Mouse (Mus musculus): ENCODE results near the gene Mtcl1.
A peak's percentile ranks its signal among the peaks of the same experiment; 100 is the strongest.

Mtcl1 gene

DNA sequence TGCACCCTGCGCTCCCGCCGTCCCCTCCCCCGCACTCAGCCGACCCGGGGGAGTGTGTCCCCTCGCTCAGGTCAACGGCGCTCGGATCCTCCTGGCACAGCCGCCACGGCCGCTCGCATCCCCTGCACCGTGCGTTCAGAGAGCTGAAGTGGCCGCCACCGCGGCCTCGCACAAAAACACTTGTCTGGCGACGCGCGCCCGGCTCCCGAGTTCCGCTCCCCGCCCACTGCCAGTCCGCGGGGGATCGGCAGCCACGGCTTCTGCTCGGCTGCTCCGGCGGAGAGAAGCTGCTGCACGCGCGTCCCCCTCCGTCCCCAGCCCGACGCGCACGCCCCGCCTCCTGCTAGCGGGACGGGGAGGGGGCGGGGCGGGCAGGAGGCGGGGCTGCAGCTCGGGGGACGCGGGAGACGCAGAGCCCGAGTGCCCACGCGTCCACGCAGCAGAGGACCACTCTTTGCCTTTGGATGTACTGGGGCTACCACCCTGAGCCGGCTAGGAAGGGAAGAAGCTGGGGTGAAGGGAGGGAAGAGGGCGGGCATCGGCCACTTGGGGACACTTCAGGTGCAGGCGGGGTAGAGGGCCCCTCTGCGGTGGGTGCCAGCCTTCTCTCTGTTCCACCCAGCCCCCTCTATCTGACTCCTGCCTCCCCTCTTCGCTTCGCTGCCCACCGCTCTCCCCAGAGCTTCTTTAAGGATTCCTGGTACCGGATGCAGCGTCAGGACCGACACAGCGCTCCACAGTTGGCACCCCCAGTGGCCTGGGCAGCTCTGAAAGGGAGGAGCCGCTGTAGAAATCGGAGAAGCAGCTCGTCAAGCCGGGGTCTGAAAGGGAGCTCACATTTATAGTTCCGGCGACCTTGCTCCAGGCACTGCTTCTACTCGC, at the start of gene Mtcl1:
Gene Mtcl1 (minus strand): TSS at position 291 of the 882 bp plus-strand sequence.
- DNase-seq (ENCODE audit: low spot score in 2 of 2) = peak; percentile 31 to 45

DNA sequence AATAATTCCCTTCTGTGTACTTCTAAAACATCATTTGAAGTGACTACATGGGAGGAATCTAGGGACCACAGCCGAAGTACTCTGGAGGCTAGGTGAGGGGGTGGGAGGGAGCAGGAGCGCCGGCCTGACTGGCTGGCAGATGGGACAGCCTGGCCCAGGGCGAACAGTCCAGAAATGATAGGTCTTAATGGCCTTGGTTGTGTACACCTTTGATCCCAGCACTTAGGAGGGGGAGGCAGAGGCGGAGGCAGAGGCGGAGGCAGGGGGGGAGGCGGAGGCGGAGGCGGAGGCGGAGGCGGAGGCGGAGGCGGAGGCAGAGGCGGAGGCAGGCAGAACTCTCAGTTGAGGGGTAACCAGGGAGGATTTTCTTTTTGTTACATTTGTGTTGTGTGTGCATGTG, 49.0 kb upstream of the Mtcl1 start:
- no peak for DNase-seq (ENCODE audit: low spot score in 2 of 2)

DNA sequence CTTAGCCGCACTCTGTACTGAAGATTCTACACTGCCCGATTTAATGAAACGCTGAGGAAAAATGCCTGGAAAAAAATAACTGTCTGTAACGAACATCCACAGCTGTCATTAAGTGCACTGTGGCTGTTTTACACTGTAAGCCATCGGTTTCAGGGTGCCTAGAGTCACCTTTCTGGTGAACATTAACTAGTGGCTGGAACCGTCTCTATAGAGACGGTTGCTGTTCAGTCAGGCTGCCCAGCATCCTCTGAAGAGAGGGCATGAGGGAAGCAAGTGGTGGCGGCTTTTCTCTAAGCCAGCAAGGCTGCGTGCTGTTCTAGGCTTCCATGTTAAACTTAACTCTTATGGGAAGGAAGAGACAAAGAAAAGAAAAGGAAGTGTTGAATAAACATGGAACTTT, 47.0 kb upstream of the Mtcl1 start:
- no peak for DNase-seq (ENCODE audit: low spot score in 2 of 2)

DNA sequence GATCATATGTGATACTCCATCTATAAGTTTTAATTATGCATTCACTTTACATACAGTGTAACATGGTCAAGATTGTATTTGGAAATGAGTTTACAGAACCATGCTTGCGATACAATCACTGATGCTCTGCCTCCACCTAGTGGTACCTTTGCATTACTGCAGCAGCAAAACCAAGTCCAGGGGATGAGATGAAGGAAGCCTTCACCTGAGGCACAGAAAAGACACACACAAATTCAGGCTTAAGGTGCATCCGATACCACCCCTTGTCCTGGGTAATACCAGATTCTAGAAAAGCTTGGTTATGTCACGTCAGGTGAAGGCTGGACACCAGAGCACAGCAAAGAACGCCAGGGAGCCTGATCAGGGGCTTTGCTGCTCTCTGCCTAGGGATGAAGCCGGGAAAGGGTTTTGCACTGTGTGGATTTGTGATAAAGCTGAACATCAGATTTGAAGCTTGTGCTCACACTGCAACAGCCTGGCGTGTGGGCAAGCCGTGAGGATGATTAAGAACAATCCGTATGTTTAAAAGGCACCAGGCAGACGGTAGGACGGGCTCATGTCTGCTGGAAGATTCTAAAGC, 40.6 kb upstream of the Mtcl1 start:
- peak; percentile 22 to 54 for DNase-seq (ENCODE audit: low spot score in 2 of 2)

DNA sequence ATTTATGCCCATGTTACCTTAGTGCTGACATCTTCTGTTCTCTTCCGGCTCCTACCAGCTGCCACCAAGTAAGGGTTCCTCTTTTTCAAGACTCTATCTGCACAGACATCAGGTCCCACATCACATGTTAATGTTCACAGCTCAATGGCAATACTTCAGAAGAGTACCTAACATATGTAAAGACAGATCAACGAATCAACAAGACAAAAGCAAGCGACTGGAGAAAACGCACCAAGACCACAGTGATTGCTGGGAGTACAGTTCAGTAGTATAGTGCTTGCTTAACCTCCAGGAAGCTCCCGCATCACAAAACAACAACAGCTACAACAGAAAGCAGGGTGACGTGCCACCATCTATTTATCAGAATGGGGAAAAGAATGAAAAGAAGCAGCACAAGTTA, 37.0 kb upstream of the Mtcl1 start:
- DNase-seq (ENCODE audit: low spot score in 2 of 2) = no peak

DNA sequence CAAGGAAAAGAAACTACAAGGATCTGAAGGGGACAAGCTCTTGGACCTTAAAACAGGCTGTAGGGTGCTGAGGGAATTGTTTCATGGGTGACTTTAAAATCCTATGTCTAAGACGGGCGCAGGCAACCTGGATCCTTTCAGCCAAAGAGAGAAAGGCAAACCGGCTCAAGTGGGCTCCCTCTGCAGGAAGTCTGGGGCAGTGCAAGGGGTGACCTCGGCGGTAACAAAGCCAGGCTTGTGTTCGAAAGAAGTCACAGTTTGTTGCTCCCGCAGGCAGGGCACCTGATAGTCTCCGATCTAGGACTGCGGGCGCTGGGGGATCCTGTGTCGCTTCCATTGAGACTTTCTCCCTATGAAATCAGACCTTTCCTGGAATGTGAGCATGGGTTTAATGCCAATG, 36.2 kb upstream of the Mtcl1 start:
- peak; percentile 26 to 60 for DNase-seq (ENCODE audit: low spot score in 2 of 2)

DNA sequence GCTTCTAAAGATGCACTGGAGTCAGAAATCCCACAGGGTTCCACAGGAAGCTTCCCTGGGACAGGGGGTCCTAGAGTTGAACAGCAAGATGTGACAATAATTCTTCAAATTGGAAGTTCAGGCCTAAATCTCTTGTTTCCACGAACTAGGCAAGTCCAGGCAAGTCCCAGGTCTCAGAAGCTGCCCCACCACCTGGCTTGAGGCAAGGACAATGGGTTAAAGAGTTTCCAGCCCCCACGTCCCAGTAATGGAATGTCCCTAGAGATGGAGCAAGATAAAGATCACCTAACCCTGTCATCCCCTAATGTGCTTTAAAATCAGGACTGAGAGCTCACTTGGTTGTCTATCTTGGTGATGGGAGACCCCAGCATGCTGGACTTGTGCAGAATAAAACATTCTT, 35.4 kb upstream of the Mtcl1 start:
- DNase-seq (ENCODE audit: low spot score in 2 of 2) = no peak

DNA sequence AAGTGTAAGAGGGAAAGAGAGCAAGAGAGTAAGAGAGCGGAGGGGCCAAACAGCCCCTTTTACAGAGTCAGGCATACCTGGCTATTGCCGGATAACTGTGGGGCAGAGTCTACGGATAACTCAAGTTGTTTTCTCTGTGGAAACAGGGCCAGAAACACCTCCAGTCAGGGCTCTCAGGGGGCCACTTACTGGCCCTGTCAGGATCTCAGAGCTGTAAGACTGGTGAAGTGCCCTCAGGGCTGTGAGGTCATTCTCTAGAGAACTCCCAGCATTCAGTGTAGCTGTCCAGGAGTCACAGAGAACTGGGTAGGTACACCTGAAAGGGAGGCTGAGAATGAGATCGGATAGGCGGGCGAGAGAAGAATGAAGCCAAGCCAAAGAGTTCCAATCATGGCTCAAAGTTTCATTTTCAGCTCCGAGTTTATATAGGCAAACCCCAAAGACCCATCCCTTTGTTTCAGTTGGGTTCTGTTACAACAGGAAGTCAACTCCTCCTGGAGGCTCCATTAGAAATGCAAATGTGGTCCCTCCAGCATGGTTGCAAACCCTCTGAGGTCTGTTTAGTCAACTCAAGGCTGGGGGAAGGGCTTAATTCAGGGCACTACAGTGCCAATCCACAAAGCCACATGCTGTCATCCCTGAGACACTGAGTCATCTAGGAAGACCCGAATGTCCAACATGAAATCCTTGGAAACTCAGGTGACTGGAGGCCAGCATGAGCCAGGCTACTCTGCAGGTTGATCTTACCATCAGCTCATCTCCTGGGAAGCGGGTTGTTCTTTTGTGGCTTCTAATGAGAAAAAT, 34.3 kb upstream of the Mtcl1 start:
- DNase-seq (ENCODE audit: low spot score in 2 of 2) = no peak

DNA sequence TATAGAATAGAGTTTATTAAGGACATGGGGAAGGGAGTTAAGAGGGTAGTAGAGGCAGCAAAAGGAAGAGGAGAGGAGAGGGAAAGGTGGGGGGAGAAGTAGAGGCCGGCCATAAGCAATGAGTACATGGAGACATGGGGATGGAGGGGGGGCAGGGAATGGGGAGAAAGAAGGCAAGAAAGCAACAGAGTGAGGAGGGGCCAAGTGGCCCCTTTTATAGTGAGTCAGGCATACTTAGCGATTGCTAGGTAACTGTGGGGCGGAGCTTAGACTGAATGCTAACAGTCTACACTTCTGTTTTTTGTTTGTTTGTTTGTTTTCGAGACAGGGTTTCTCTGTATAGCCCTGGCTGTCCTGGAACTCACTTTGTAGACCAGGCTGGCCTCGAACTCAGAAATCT, 31.7 kb upstream of the Mtcl1 start:
- no peak for DNase-seq (ENCODE audit: low spot score in 2 of 2)

DNA sequence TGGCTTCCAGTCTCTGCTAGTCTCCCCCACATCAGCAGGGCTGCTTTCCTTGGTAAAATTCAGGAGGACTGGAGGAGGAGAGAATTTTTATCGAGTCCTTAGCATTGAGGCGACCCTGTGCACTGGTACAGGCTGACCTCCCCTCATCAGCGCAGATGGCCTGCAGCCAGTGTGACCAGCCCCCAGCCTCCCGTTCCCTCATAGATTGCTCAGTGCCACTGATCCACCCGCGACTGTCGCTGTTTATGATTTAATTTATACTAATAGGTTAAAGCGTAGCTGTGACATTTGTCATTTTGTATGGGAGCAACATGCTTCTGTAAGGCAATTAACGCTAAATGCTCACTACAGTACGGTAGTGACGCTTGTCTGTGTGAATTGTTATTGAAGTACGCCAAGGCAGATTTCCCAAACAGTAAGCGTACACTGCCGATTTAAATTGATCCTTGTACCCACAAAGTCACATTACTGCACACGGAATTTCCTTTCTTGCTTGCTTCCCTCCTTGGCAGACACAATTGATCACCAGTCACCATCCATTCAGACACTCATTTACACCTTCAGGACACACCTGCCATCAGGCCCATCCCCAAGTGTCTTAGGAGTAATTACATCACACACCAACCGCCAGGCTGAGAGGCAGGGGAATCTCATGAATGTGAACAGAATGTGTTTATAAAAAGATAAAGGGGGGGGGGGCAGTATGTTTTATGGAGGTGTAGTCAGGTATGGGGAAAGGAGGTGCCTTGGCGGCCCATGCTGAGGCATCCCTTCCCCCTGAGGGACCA, 31.1 kb upstream of the Mtcl1 start:
- DNase-seq (ENCODE audit: low spot score in 2 of 2) = no peak

DNA sequence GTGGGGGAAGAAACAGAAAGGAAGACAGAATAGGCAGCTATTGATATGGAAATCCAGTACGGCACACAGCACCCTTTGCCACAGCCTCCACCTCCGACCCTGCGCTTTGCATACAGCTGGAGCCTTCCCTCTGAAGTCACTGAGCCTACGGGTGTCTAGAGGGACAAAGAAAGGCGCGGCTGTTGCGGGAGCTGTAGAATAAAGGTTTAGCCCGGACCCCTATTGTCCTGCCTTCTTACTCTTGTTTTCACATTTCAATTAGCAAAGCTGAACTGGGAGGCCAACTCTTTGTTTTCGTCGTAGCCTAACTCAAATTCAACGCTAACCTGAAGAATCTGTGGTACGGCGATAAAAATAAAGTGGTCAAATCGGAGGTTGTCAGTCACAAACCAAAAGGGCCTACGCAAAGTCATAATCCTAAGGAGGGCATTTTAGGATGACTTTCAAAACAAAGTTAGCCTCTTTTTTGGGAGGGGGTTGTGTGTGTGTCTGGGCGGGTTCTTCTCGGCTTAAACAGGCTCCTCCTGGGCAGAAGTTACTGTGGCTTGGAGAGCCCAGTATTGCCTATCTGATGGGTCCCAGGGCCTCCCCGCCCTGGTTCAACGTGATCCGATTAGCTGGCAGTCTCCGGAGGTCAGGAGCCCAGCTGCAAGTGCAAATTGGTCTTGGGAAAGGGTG, 30.4 kb upstream of the Mtcl1 start:
- DNase-seq (ENCODE audit: low spot score in 2 of 2) = no peak

DNA sequence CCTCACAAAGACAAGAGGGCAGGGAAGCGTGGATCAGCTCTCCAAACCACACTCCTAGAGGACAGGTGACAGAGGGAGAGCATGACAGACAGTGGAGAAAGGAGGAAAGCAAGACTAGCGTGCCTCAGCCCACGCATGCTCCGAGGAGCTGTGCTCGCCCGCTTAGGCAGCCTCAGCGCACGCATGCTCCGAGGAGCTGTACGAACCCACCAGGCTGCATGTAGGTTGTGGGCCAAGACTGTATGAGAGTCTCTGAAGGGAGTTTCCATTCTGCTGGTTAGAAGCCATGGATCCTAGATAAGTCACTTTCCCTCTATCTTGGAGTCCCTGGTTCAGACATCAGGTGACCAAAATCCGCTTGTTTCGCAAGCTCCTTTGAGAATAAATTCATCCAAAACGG, 29.8 kb upstream of the Mtcl1 start:
- DNase-seq (ENCODE audit: low spot score in 2 of 2) = no peak

DNA sequence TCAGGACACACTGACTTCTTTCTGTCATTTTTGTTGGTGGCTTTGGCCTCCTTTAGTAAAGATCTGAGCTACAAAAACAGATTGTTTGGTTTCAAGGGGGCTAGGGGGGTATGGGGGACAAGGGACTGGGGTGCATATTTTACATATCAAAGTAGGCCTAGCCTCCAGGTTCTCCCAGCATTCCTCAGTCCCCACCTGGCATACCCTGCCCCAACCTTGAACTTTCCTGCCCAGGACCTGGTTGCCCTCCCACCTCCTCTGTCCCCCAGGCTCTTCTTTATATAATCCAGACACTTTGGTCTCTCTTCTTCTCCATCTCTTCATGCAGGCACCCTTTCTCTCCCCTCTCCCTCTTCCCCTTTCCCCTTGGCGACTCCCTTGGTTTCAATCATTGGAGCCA, 23.7 kb upstream of the Mtcl1 start:
- DNase-seq (ENCODE audit: low spot score in 2 of 2) = no peak

DNA sequence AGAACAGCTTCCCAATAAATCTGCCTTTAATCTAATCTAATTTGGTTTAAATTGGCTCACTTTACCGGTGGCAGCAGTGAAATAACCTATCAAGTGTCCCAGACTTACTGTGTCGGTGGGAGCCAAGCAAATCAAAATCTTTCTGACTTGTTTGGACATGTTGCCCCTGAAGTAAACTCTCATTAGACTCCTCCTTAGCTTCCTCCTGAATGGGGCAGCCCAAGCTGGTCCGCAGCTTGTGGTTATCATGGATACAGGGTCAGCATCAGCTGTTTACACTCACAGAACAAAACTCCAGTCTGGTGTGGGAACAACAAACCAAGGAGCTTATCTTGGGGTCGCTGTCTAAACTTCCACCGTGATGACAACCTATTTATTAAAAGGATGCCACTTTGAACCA, 22.2 kb upstream of the Mtcl1 start:
- no peak for DNase-seq (ENCODE audit: low spot score in 2 of 2)

DNA sequence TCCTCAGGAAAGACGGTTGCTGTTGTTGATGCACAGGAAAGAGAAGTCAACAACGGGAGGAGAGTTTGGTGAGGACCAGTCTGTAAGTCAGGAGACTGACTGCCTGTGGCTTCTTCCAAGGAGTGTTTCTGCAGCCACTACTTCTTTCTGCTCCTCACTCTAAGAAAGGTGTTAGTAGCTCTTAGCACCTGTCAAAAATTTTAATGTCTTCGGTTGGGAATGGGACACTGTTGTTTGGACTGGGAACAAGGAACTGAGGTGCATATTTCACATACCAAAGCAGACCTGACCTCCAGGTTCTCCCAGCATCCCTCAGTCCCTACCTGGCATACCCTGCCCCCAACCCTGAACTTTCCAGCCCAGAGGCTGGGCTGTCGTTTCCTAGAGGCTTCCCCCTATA, 21.7 kb upstream of the Mtcl1 start:
- DNase-seq (ENCODE audit: low spot score in 2 of 2) = no peak

DNA sequence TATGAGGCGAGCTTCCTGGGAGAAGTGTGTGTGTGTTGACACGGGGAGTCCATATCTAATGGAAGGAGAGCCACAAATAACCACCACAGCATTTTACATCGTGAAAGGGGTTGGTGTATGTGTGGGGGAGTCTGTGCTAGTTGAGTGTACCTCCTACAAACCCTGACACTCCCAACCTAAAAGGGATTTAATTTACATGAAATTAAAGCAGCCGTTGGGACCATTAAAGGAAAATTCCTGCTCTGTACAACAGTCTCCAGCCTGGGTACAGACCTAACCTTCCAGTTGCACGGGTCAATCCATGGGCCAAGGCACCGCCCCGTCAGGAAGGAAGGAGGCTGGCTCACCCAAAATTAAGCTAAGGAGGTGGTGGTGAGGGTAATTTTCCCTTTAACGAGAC, 20.5 kb upstream of the Mtcl1 start:
- DNase-seq (ENCODE audit: low spot score in 2 of 2) = no peak

DNA sequence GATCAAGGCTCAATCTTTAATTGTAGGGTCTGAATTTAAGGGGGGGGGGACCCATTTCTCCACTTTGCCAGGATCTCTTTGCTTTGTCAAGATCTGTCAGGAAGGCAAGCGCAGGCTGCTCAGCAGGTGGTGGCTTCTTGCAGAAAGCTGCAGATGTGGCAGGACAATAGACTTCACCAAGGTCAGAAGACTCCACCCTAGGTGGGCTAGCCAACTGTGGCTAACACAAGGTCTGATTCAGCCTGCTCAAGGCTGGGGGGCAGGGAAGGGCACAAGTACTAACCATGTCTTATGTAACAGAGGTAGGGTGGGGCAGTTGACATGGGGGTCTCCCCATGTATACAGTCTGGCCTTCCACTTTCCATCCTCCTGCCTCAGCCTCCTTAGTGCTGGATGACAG, 7.7 kb upstream of the Mtcl1 start:
- no peak for DNase-seq (ENCODE audit: low spot score in 2 of 2)

DNA sequence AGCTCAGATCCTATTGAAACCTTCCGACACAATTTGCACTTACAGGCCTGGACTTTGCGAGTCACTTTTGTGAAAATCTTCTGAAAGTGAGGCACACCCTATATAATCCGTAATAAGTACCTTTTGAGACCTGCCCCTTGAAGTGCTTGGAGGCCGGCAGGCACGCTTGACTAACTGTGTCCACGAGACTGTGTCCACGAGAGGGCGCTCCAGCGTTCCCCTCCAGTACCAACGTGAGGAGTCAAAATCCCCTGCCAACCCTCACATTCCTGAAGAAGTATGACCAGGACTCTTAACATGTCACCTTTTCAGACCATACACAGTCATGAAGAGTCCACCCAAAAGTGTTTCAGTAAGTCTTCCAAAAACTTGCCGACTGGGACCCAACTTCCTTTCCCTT, 1.6 kb upstream of the Mtcl1 start:
- DNase-seq (ENCODE audit: low spot score in 2 of 2) = peak; percentile 31 to 72

DNA sequence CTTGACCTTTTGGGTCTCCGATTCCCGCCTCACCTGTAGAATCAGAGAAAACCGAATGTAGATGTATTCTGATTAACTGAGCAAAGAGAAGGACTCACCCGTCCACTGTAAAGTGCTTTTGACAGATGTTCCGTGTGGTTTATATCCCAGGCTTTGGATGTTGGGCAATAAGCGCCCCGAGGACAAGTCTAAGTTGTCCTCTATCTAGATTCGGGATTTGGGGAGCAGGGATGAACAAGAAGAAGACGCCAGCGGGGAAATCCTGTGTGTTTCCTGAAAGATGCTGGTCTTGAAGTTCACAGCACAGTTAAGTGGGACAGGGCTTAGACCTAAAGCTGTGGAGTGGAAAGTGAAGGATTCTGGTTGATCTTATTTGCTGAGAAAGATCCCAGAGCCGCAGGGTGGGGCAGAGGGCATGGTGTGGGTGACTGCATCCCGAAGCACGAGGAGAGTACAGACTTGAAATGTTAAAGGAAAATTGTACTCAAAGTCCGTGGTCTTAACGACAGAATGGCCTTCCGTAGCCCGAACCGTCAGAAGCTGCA, 1.0 kb upstream of the Mtcl1 start:
- DNase-seq (ENCODE audit: low spot score in 2 of 2) = no peak

DNA sequence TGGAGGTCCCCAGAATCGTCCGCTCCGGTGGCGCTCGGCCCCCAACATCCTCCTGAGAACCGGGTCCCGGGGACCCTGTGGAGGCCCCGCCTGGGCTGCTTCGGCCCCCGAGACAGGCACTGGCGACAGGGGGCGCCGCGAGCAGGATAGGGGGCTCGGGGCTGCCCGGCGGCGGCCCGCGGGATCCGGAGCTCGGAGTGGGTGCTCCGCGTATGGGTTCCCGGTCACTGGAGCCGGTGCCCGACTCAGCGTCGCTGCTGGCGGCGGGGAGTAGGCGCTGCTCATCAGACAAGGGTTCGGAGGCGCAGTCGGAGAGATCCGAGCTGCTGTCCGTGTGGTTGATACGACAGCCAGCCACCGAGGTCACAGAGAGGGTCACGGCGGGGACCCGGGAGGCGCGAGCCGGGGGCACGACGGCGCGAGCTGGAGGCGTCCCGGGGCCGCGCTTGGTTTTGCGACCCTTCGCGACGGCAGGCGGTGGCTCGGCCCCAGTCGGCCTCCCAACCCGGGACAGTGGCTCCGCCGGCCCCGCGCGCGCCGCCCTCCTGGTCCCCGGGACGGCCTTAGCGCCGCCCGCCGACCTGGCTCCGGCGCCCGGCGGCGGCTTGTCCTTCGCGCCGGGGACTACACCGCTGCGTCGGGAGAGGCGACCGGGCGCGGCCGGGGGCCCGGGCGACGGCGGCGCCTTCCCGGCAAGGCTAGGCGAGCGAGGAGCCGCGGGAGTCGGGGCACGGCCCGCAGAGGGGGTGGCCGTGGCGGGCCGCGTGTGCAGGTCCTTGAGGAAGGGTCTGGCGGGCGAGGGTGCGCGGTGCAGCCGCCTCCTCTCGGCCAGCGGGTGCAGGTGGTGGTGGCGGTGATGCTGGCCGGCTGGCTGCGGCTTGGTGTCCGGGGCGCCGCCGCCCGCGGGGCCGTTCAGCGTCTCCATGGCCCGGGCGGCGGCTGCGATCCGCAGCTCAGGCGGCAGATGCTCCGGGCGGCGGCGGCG, 837 bp downstream of the Mtcl1 start:
- peak; percentile 8 to 46 for DNase-seq (ENCODE audit: low spot score in 2 of 2)

Data from thymus, postnatal 10 days (tissue).